Mouse (Mus musculus) lung, adult 2 months (tissue): Measurements from ENCODE around the gene Tmem205.

Experiments
- CTCF ChIP-seq: fragments of 200-500 bp; IDR thresholded peaks from 2 replicates; pipeline ENCODE4 v1.5.1; 2011; ENCODE audit warnings: mild to moderate bottlenecking, low read length, control low read depth; ENCODE audit not compliant: insufficient read depth
- POLR2A ChIP-seq: fragments of 200-500 bp; IDR thresholded peaks from 2 replicates; pipeline ENCODE4 v1.6.1; 2011; ENCODE audit warnings: low read depth, mild to moderate bottlenecking, control low read depth, low read length, borderline replicate concordance; ENCODE audit errors: extremely low read depth

GRCm38 (mm10) chr9:21963417-21963816 is 36.1 kb upstream of the Tmem205 start, which contains the start of gene Epor:
- TF ChIP-seq CTCF, result no peak
- TF ChIP-seq POLR2A, result no peak
